Mouse (Mus musculus) left cerebral cortex, adult 2 months (tissue): Measurements from ENCODE around the gene Kcnk6. TPM values are rescaled to one million over a fixed set of nuclear protein-coding genes. Genes with fewer than 3 reads are reported as not detected.
A peak's percentile ranks its signal among the peaks of the same experiment; 100 is the strongest.
"Not testable (repeated sequence)": the region's sequence is repeated elsewhere in the genome, so short reads cannot be mapped to it uniquely, and the experiment has no call there.

Source experiments
- DNase-seq, 2 experiments: peaks; one replicate each; pipeline ENCODE4 v3.0.0; 2021 to 2022; ENCODE audit warnings: low spot score in 2 of 2, mixed read lengths in 1 of 2; ENCODE audit errors: extremely low spot score in 1 of 2
- H3K27ac ChIP-seq: fragments of 200-600 bp; 2 replicates; pipeline ENCODE4 v1.8.1; 2022
- H3K4me3 ChIP-seq: fragments of 200-600 bp; 2 replicates; pipeline ENCODE4 v1.8.1; 2022
- CTCF ChIP-seq: fragments of 200-600 bp; IDR thresholded peaks from 2 replicates; pipeline ENCODE4 v1.8.1; 2022; ENCODE audit warnings: antibody characterized with exemption, mild to moderate bottlenecking, moderate library complexity
- intact Hi-C: fragments of 180-260 bp; cut with DNase I; formaldehyde crosslinking; loops from one replicate; pipeline ENCODE4 v1.15.1; 2025
- total RNA-seq, 2 experiments: library from RNA; stranded (reverse); gene quantifications; 2 replicates each; pipeline ENCODE4 v1.2.3; 2021

The Kcnk6 gene
- total RNA-seq, 2 experiments from 2014 or later: 2.9 to 3.3 TPM

DNA sequence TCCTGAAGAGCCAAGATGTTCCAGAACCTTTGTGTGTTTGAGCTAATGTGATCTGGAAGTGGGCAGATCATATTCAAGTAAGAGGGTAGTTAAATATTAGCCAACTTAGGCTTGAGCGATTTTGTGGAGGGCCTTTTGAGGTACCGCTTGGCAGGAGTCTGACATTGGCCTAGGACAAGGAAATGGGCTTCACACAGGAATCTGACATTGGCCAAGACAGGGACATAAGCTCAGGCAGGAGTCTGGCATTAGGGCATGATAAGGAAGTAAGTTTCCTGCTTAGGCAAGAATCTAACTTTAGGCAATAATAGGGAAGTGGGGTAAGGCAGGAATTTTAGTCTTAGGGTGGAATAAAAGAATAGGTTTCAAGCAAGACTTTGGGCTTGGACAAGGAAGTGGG, 18.1 kb downstream of the Kcnk6 start:
- no peak overlapping the region for H3K4me3 ChIP-seq
- DNase-seq: no peak
- intact Hi-C loops: no loop called here
- no peak overlapping the region for H3K27ac ChIP-seq
- TF ChIP-seq CTCF: no peak

DNA sequence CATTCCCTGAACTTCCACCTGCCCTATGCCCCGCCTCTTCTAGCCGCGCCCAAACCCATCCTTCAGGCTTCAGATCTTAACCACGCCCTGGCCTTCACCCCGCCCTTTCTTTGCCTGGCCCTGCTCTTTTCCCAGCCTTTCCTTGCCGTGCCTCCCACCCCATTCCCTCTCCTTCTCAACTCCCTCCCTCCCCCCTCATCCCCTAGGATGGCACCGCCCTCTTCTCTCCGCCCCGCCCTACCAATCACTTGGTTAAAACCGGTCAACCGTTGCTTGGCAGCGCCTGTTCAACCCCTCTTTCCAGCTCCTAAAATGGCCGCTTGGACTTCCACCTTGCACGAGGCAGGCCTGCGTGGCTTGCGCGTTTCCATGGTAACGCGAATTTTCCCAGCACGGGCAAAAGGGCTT, 18.6 kb downstream of the Kcnk6 start, which contains the start of gene Catsperg1:
Gene Catsperg1 (minus strand): TSS at position 361 of the 408 bp plus-strand sequence.
- DNase-seq: no peak
- intact Hi-C loops: no loop called here
- Histone ChIP-seq H3K27ac (no peak within 1 kb of the TSS), H3K4me3 (no peak within 1 kb of the TSS)
- no peak for TF ChIP-seq CTCF

DNA sequence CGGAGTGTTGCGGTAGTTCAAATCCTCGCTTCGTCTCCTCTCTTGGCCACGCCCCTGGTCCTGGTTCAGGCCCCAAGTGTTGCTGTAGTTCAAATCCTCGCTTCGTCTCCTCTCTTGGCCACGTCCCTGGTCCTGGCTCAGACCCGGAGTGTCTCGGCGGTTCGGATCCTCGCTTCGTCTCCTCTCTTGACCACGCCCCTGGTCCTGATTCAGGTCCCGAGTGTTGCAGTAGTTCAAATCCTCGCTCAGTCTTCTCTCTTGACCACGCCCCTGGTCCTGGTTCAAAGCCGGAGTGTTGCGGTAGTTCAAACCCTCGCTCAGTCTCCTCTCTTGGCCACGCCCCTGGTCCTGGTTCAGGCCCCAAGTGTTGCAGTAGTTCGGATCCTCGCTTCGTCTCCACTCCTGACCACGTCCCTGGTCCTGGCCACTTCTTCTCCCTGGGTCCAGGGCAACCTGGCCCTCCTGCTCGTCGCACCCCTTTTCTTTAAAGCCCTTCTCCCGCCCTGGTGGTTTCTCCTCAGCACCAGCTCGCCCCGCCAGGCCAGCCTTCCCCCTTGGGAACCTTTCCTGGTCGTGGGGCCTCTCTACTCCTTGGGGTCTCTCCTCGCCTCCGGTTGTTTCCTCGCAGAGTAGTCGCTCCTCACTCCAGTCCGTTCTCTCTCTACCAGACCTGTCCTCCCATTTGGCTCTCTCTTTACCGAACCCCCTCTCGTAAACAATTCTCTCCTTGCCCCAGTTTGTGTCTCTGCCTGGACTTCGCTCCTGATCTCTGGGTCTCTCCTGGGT, 19.3 kb downstream of the Kcnk6 start:
- intact Hi-C loops, DNase-seq, H3K4me3 ChIP-seq, H3K27ac ChIP-seq: not testable (repeated sequence)

DNA sequence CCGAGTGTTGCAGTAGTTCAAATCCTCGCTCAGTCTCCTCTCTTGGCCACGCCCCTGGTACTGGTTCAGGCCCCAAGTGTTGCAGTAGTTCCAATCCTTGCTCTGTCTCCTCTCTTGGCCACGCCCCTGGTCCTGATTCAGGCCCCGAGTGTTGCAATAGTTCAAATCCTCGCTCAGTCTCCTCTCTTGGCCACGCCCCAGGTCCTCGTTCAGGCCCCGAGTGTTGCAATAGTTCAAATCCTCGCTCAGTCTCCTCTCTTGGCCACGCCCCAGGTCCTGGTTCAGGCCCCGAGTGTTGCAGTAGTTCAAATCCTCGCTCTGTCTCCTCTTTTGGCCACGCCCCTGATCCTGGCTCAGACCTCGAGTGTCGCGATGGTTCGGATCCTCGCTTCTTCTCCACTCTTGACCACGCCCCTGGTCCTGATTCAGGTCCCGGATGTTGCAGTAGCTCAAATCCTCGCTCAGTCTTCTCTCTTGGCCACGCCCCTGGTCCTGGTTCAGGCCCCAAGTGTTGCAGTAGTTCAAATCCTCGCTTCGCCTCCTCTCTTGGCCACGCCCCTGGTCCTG, 20.0 kb downstream of the Kcnk6 start:
- TF ChIP-seq CTCF: no peak
- Histone ChIP-seq H3K4me3 (no peak overlapping the region), H3K27ac (no peak overlapping the region)
- intact Hi-C loops: no loop called here
- no peak for DNase-seq

DNA sequence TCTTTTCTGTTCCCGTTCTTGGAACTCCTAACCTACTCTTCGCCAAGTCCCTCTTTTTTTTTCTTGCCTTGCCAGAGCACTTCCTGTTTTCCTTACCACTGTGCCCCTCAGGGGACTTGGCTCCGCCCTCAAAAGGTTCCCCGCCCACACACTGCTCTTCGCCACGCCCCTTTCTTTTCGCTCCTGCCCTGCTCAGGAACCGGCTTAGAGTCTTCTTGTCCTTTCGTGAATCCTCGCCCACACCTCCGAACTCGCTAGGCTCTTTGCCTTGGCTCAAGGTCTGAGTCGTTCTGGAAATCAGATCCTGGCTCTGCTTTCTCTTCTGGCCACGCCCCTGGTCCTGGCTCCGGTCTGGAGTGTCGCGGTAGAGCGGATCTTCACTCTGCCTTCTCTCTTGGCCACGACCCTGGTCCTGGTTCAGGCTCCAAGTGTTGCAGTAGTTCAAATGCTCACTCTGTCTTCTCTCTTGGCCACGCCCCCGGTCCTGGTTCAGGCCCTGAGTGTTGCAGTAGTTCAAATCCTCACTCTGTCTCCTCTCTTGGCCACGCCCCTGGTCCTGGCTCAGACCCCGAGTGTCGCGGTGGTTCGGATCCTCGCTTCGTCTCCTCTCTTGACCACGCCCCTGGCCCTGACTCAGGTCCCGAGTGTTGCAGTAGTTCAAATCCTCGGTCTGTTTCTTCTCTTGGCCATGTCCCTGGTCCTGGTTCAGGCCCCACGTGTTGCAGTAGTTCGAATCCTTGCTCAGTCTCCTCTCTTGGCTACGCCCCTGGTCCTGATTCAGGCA, 20.7 kb downstream of the Kcnk6 start:
- intact Hi-C loops: no loop called here
- Histone ChIP-seq H3K27ac (no peak overlapping the region), H3K4me3 (peak overlapping the region; percentile 38)
- no peak for TF ChIP-seq CTCF
- DNase-seq: peak; percentile 26 to 38

DNA sequence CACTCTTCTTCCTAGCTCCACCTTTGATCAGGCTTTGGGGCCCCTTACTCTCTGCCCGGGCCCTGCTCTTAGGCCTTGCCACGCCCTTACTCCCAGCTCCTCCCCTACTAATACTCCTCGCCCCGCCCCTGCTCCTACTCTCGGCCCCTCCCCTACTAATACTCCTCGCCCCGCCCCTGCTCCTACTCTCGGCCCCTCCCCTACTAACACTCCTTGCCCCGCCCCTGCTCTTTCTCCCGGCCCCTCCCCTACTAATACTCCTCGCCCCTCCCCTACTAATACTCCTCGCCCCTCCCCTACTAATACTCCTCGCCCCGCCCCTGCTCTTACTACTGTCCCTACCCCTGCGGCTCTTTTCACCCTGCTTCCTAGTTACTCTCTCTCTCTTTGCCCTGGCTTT, 21.3 kb downstream of the Kcnk6 start:
- H3K4me3 ChIP-seq: peak overlapping the region; percentile 38
- intact Hi-C loops, DNase-seq, H3K27ac ChIP-seq: not testable (repeated sequence)

DNA sequence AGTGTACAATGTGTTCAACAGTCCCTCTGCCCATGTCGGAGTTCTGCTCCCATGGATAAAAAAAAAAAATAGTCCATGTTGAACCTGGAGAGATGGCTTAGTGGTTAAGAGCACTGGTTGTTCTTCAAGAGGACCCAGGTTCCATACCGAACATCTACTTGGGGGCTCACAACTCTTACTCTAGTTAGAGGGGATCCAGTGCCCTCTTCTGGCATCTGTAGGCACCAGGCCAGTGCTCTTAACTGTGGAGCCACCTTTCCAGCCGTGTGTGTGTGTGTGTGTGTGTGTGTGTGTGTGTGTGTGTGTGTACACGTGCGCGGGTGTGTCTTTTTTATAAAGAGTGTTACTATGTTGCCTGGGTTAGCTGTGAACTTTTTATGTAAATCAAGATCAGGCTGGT, 29.7 kb downstream of the Kcnk6 start:
- no peak overlapping the region for H3K27ac ChIP-seq
- intact Hi-C loops: loop anchor here (10.0 kb wide), 1 partner anchor 512 kb away; no protein-coding TSS in a partner anchor
- no peak overlapping the region for H3K4me3 ChIP-seq
- TF ChIP-seq CTCF: no peak
- DNase-seq: no peak

DNA sequence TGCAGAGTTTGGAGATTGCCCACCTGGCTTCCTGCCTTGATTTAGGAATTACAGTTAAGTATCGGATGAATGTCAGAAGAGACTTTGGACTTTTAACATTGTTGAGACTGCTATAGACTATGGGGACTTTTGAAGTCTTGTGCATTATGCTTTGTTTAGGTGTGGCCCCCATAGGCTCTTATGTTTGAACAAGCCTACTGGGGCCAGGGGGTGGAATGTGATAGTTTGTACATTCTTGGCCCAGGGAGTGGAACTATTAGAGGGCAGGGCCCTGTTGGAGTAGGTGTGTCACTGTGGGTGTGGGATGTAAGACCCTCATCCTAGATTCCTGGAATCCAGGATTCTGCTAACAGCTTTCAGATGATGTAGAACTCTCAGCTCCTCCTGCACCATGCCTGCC, 38.1 kb downstream of the Kcnk6 start:
- intact Hi-C loops, H3K27ac ChIP-seq, H3K4me3 ChIP-seq, DNase-seq: not testable (repeated sequence)

DNA sequence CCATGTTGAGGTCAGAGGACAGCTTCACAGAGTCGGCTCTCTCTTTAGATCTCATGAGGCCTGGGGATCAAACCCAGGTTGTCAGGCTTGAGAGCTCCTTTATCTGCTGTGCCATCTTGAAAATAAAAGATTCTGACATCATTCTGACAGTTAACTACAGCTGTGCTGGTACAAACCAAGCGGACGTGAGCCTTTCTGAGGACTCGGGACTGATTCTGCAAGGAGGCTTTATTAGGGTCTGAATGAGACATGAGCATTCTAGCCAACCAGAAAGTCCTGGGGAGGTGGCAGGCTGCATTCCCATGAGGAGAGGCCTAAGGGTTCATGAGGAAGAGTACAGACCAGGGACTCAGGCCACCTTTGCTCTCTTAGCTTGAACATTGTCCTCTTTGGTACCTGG, 51.0 kb downstream of the Kcnk6 start:
- not testable (repeated sequence) for H3K4me3 ChIP-seq, DNase-seq, H3K27ac ChIP-seq
- intact Hi-C loops: loop anchor here (2.0 kb wide), 2 partner anchors 57 to 119 kb away; partner anchors contain the start of gene Yif1b

DNA sequence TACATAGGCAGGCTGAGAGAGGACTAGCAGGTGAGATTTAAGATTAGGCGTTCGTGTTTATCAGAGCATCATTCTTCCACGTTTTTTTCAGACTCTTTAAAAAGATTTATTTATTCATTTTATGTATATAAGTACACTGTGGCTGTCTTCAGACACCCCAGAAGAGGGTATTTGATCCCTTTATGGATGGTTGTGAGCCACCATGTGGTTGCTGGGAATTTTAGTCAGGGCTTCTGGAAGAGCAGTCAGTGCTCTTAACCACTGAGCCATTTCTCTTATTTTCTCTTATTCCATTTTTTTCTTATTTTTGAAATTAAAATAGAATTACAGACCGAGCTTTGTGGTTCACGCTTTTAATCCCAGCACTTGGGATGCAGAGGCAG, 51.5 kb downstream of the Kcnk6 start:
- Histone ChIP-seq H3K4me3 (peak overlapping the region; percentile 87), H3K27ac (peak overlapping the region; percentile 78)
- intact Hi-C loops: loop anchor here (2.0 kb wide), 2 partner anchors 58 to 120 kb away; partner anchors contain the start of gene Yif1b
- DNase-seq: no peak
- TF ChIP-seq CTCF: no peak

DNA sequence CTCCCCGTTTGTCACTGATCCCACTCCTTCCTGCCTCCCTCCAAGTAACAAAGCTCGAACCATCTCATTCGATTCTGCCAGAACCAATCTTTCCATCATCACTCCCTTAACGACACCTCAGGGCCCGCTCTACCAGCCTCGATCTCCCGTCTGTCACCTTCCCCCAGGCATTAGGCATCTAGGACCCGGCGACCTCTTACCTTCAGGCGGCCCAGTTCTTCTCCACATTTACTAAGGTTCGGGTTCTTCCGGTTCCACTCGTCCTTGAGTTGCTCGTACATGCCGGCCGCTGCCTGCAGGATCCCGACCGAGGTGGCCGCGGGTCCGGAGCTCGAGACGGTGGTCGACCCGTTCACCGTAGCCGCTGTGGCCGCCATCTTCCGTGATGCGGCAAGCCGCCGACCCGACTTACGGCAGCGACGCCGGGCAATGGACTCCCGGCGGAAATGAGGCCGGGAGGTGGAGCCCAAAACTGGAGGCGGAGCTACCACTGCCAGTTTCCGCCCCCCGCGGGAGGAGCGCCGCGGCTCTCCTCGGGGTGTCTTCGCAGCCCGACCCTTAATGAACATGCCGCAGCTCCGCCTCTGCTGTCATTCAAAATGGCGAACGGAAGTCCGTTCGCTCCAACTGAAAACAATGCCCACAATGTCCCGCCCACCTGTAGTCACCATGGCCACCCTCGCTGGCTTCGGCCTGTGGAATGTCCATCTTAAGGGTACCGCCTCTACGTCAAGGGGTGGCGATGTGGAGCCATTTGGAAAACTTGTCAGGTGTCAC, 52.0 kb downstream of the Kcnk6 start, which contains the start of gene Psmd8:
Gene Psmd8 (minus strand): TSS at position 625 of the 777 bp plus-strand sequence.
- DNase-seq: peak; percentile 93 to 95
- Histone ChIP-seq H3K4me3 (peak within 1 kb of the TSS; percentile 87), H3K27ac (peak within 1 kb of the TSS; percentile 90)
- TF ChIP-seq CTCF: peak; percentile 57
- intact Hi-C loops: loop anchor here (2.0 kb wide), 2 partner anchors 59 to 121 kb away; partner anchors contain the start of gene Yif1b
